Mouse (Mus musculus) testis, adult 2 months (tissue): ENCODE data around the gene Ccdc85b. TPM values are rescaled to one million over a fixed set of nuclear protein-coding genes. Genes with fewer than 3 reads are reported as not detected.
A peak's percentile ranks its signal among the peaks of the same experiment; 100 is the strongest.

Source experiments
- H3K27ac ChIP-seq: fragments of 200-500 bp; 2 replicates; pipeline ENCODE4 v1.5.1; 2012; ENCODE audit warnings: low read depth, low read length; ENCODE audit not compliant: control insufficient read depth, insufficient read depth
- H3K27me3 ChIP-seq: fragments of 200-500 bp; 2 replicates; pipeline ENCODE4 v1.6.1; 2012; ENCODE audit warnings: mild to moderate bottlenecking, low read length, moderate library complexity; ENCODE audit not compliant: control insufficient read depth, insufficient read depth
- H3K36me3 ChIP-seq: fragments of 200-500 bp; 2 replicates; pipeline ENCODE4 v1.6.1; 2012; ENCODE audit warnings: mild to moderate bottlenecking, low read length; ENCODE audit not compliant: control insufficient read depth, insufficient read depth
- H3K4me1 ChIP-seq: fragments of 200-500 bp; 2 replicates; pipeline ENCODE4 v1.6.1; 2012; ENCODE audit warnings: low read length; ENCODE audit not compliant: control insufficient read depth, insufficient read depth
- H3K4me3 ChIP-seq: fragments of 200-500 bp; 2 replicates; pipeline ENCODE4 v1.5.1; 2012; ENCODE audit warnings: low read depth, mild to moderate bottlenecking, low read length, moderate library complexity, mixed read lengths; ENCODE audit not compliant: control insufficient read depth
- CTCF ChIP-seq: fragments of 200-500 bp; IDR thresholded peaks from 2 replicates; pipeline ENCODE4 v1.5.1; 2012; ENCODE audit warnings: low read depth, mild to moderate bottlenecking, inconsistent platforms, low read length, moderate library complexity; ENCODE audit not compliant: control insufficient read depth, insufficient read depth, insufficient replicate concordance
- POLR2A ChIP-seq: fragments of 200-500 bp; IDR thresholded peaks from 2 replicates; pipeline ENCODE4 v1.6.1; 2012; ENCODE audit warnings: low read depth, mild to moderate bottlenecking, inconsistent platforms, low read length, moderate library complexity; ENCODE audit not compliant: control insufficient read depth
- polyA plus RNA-seq: library from polyadenylated mRNA; depleted of rRNA; stranded (reverse); fragments of >200 nt; gene quantifications from 2 replicates; pipeline ENCODE4 v1.2.3, GENCODE M21; 2012

Gene Ccdc85b
- polyA plus RNA-seq, 1 experiment = 0.65 TPM

DNA sequence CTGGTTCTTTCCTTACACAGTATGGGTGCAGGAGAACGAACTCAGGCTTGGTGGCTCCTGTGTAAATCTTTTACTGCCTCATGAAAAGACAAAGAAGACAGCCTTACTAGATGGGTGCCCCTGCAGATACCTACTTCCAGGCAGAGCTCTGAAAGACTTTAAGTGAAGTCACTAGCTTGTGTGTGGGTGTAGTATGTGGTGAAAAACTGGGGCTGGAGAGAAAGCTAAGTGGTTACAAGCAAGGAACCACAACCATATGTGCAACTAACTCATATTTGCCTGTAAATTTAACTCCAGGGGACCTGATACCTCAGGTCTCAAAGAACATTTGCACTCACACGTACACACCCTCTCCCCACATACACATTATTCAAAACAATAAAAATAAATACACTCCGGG lies 2.2 kb upstream of the Ccdc85b start:
- H3K4me3 ChIP-seq = no peak overlapping the region
- TF ChIP-seq POLR2A = no peak
- no peak for TF ChIP-seq CTCF
- H3K4me1 ChIP-seq = peaks cover 22% of the 10 kb centered on the region
- H3K36me3 ChIP-seq = no peaks in the 10 kb centered on the region
- peak overlapping the region; percentile 50 for H3K27ac ChIP-seq
- no peaks in the 10 kb centered on the region for H3K27me3 ChIP-seq

DNA sequence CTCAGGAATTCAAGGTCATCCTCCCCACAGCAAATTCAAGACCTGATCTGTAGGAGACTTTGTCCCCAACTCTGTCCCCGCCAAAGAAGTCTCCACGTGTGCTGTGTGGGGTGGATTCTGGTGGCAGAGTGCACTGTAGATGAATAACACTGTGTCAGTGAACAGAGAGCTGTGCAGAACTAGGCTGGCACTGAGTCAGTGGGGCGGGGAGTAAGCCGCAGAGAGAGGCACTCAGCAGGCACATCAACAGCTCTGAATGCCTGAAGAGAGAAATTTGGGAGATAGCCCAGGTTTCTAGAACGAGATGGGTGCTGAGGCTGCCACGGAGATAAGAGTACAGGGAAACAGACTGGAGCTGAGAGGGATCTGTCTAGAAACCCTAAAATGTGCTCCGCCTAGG lies 1.3 kb upstream of the Ccdc85b start:
- peaks cover 22% of the 10 kb centered on the region for H3K4me1 ChIP-seq
- no peak overlapping the region for H3K4me3 ChIP-seq
- H3K36me3 ChIP-seq = no peaks in the 10 kb centered on the region
- H3K27ac ChIP-seq = no peak overlapping the region
- H3K27me3 ChIP-seq = no peaks in the 10 kb centered on the region
- TF ChIP-seq POLR2A = no peak
- TF ChIP-seq CTCF = no peak

DNA sequence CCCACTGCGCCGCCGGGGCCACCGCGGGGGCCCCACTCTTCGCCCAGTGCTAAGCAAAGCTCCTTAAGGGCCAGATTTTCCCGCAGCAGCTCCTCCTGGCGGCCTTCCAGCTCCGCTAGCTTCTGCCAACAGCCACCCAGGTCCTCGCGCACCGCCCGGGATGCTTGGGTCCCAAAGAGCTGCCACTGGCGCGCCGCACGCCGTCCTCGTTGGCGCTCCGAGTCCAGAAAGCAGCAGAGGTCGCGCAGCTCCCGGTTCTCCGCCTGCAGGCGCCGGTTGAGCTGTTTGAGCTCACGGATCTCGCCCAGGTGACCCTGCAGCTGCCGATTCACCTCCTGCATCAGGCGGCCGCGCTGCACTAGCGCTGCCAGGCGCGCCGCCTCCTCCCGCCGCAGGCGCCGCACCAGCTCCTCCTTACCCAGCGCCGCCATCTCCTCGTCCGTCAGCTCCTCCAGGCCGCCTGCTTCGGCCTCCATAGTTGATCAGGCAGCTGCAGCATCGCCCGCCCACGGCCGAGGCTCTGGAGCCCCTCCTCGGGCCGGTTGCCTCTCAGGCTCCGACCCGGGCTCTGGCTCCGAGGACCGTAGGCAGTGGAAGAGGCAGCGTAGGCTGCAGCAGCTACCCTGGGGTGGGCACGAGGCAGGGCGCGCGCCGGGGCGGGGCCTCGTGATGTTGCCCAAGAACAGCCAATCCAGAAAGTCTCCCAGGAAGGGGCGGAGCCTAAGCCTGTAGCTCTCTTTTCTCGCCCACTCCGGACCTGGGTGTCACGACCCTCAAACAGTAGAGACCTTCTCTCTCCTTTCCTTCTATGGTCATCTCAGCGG lies 560 bp downstream of the Ccdc85b start:
- peaks cover 22% of the 10 kb centered on the region for H3K4me1 ChIP-seq
- peak overlapping the region; percentile 74 for H3K27ac ChIP-seq
- no peaks in the 10 kb centered on the region for H3K27me3 ChIP-seq

DNA sequence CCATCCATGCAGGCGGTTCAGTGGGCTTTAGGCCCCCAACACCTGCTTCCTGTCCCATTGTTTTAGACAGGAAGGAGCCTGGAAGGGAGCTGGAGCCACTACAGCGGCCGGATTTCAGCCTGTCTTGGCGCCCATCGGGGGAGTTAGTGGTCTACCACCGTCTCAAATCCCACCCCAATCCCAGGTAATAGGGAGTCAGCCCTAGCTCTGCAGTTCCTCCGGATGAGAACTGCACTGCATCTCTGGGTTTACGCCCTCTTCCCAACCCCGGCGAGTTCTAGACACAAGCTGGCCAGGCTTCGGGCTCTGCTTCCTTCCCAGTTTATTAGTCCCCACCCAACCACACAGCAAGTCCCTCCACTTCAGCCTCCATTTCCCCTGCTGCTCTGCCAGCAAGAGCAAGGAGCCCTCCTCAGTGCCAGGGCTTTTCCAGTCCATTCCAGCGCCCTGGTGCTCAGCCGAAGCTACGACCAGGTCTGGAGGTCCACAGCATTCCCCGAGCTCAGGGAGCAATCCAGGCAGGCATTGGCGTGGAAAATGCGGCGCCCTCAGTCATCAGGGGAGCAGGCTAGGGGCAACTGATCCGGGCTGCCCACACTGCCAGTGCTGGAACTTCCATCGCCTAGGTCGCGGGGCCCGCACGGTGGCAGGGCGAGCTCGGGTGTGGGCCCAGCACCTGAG lies 1.3 kb downstream of the Ccdc85b start:
- H3K4me3 ChIP-seq = peak overlapping the region; percentile 86
- H3K36me3 ChIP-seq = no peaks in the 10 kb centered on the region
- peaks cover 22% of the 10 kb centered on the region for H3K4me1 ChIP-seq
- no peaks in the 10 kb centered on the region for H3K27me3 ChIP-seq
- H3K27ac ChIP-seq = no peak overlapping the region
- TF ChIP-seq POLR2A (no peak), CTCF (no peak)

More for the DNA sequence above, 560 bp downstream of the Ccdc85b start:
- Histone ChIP-seq H3K36me3 (no peaks in the 10 kb centered on the region), H3K4me3 (peak overlapping the region; percentile 86)
- TF ChIP-seq CTCF (no peak), POLR2A (peak; percentile 54)

DNA sequence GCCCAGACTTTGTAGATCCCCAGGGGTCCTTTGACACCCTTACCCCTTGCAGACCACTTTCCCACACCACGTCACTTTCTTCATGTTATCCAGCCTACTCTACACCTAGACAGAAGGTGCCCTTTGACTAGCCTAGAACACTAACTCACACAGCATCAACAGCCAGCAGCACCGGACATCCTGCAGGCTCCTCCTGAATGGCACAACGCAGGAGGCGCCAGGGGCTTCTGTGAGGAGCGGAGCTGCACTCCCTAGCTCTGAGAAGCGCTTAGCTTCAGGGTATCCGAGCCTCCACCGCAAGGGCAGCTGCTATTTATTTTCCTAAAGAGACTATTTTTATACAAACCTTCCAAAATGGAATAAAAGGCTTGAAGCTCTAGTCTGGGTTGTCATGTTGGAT lies 2.1 kb downstream of the Ccdc85b start:
- H3K27me3 ChIP-seq = no peaks in the 10 kb centered on the region
- no peak for TF ChIP-seq POLR2A
- no peak for TF ChIP-seq CTCF
- no peak overlapping the region for H3K4me3 ChIP-seq
- H3K4me1 ChIP-seq = peaks cover 20% of the 10 kb centered on the region
- H3K27ac ChIP-seq = no peak overlapping the region
- no peaks in the 10 kb centered on the region for H3K36me3 ChIP-seq

DNA sequence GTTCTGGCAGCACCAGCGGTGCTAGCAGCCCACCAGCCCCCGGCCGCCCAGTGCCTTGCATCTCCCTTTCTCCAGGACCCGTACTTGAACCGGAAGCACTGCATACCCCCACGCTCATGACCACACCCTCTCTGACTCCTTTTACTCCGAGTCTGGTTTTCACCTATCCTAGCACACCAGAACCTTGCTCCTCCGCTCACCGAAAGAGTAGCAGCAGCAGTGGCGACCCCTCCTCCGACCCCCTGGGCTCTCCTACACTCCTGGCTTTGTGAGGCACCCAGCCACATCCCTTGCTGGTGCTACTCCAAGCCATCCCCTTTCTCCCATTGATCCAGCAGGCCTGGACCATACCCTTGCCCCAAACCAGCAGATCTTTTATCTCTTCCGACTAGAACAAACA lies 2.7 kb downstream of the Ccdc85b start:
- Histone ChIP-seq H3K27me3 (no peaks in the 10 kb centered on the region), H3K4me1 (peaks cover 20% of the 10 kb centered on the region), H3K36me3 (no peaks in the 10 kb centered on the region), H3K4me3 (no peak overlapping the region), H3K27ac (no peak overlapping the region)
- TF ChIP-seq CTCF = no peak

DNA sequence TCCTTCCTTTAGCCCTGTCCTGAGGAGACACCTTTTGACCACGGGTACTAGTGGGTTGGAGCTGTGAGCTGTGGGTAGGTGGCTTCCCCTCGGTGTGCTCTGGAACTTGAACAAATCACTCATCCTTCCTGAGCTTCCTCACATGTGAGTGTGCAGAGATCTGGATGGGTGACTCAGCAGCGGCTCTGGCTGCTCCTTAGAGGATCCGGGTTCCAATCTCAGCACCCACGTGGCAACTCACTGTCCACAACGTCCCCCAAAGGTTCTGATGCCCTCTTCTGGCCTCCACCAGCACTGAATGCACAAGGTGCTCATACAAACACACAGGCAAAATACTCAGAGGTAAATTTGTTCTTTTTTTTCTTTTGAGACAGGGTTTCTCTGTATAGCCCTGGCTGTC lies 5.9 kb downstream of the Ccdc85b start:
- TF ChIP-seq CTCF (no peak), POLR2A (no peak)
- no peak overlapping the region for H3K4me3 ChIP-seq
- peaks cover 27% of the 10 kb centered on the region for H3K4me1 ChIP-seq
- H3K36me3 ChIP-seq = no peaks in the 10 kb centered on the region
- no peak overlapping the region for H3K27ac ChIP-seq
- H3K27me3 ChIP-seq = no peaks in the 10 kb centered on the region
